Mouse (Mus musculus): ENCODE results near the gene Tnpo2. TPM values are rescaled to one million over a fixed set of nuclear protein-coding genes. Genes with fewer than 3 reads are reported as not detected.

Gene Tnpo2
- polyA plus RNA-seq, 1 experiment from 2014 or later: 65.1 TPM

- Histone ChIP-seq H3K9me3 (replicated peaks; ENCODE audit: control insufficient read depth, low read length, poor library complexity, severe bottlenecking) (no peaks in the 10 kb centered on the region), H3K4me3 (ENCODE audit: low read depth, low read length) (no peak overlapping the region), H3K27ac (ENCODE audit: low read length) (no peak overlapping the region), H3K9ac (ENCODE audit: low read depth, low read length) (no peak overlapping the region), H3K4me1 (ENCODE audit: control insufficient read depth, insufficient read depth, low read length) (peaks cover 5% of the 10 kb centered on the region; the same call in 1 of the 2 replicates), H3K36me3 (ENCODE audit: control insufficient read depth, insufficient read depth, low read length) (peaks cover 4% of the 10 kb centered on the region; the same call in 1 of the 2 replicates), H3K27me3 (ENCODE audit: control insufficient read depth, insufficient read depth, low read depth, low read length) (peaks cover 3% of the 10 kb centered on the region; the same call in 1 of the 2 replicates), H3K4me2 (ENCODE audit: low read length) (no peak overlapping the region)
- ATAC-seq: no peak
- WGBS: 82% methylated on average over 5 of the region's 5 CpGs
Measured at GRCm38 (mm10) chr8:84996978-84997377, 39.7 kb upstream of the Tnpo2 start.

GRCm38 (mm10) chr8:84997649-84998295 lies 38.9 kb upstream of the Tnpo2 start:
- H3K4me1 ChIP-seq (ENCODE audit: control insufficient read depth, insufficient read depth, low read length): peaks cover 5% of the 10 kb centered on the region; the same call in 1 of the 2 replicates
- H3K27ac ChIP-seq (ENCODE audit: low read length): no peak overlapping the region
- H3K4me3 ChIP-seq (ENCODE audit: low read depth, low read length): no peak overlapping the region
- peak overlapping the region; percentile 21 for H3K4me2 ChIP-seq (ENCODE audit: low read length)
- peaks cover 3% of the 10 kb centered on the region; the same call in 1 of the 2 replicates for H3K27me3 ChIP-seq (ENCODE audit: control insufficient read depth, insufficient read depth, low read depth, low read length)
- peaks cover 8% of the 10 kb centered on the region for H3K36me3 ChIP-seq (ENCODE audit: control insufficient read depth, insufficient read depth, low read length)
- H3K9ac ChIP-seq (ENCODE audit: low read depth, low read length): peak overlapping the region; percentile 41; the same call in 1 of the 2 replicates
- H3K9me3 ChIP-seq (replicated peaks; ENCODE audit: control insufficient read depth, low read length, poor library complexity, severe bottlenecking): no peaks in the 10 kb centered on the region
- 1% methylated on average over 19 of the region's 19 CpGs for WGBS
- ATAC-seq: peak; percentile 52; the same call in 1 of the 2 replicates

GRCm38 (mm10) chr8:85007686-85008085 lies 29.0 kb upstream of the Tnpo2 start:
- no peaks in the 10 kb centered on the region for H3K9me3 ChIP-seq (replicated peaks; ENCODE audit: control insufficient read depth, low read length, poor library complexity, severe bottlenecking)
- H3K27ac ChIP-seq (ENCODE audit: low read length): no peak overlapping the region
- H3K4me2 ChIP-seq (ENCODE audit: low read length): no peak overlapping the region
- no peak for ATAC-seq
- H3K4me3 ChIP-seq (ENCODE audit: low read depth, low read length): no peak overlapping the region
- H3K4me1 ChIP-seq (ENCODE audit: control insufficient read depth, insufficient read depth, low read length): no peaks in the 10 kb centered on the region
- 17% methylated on average over 25 of the region's 25 CpGs for WGBS
- H3K27me3 ChIP-seq (ENCODE audit: control insufficient read depth, insufficient read depth, low read depth, low read length): peaks cover 28% of the 10 kb centered on the region
- H3K36me3 ChIP-seq (ENCODE audit: control insufficient read depth, insufficient read depth, low read length): peaks cover 2% of the 10 kb centered on the region; the same call in 1 of the 2 replicates
- H3K9ac ChIP-seq (ENCODE audit: low read depth, low read length): no peak overlapping the region

GRCm38 (mm10) chr8:85011242-85011641 lies 25.5 kb upstream of the Tnpo2 start:
- 18% methylated on average over 28 of the region's 28 CpGs for WGBS
- H3K27ac ChIP-seq (ENCODE audit: low read length): no peak overlapping the region
- no peaks in the 10 kb centered on the region for H3K9me3 ChIP-seq (replicated peaks; ENCODE audit: control insufficient read depth, low read length, poor library complexity, severe bottlenecking)
- ATAC-seq: no peak
- H3K9ac ChIP-seq (ENCODE audit: low read depth, low read length): no peak overlapping the region
- H3K4me3 ChIP-seq (ENCODE audit: low read depth, low read length): no peak overlapping the region
- H3K36me3 ChIP-seq (ENCODE audit: control insufficient read depth, insufficient read depth, low read length): no peaks in the 10 kb centered on the region
- H3K4me1 ChIP-seq (ENCODE audit: control insufficient read depth, insufficient read depth, low read length): no peaks in the 10 kb centered on the region
- peaks cover 36% of the 10 kb centered on the region for H3K27me3 ChIP-seq (ENCODE audit: control insufficient read depth, insufficient read depth, low read depth, low read length)
- H3K4me2 ChIP-seq (ENCODE audit: low read length): no peak overlapping the region

GRCm38 (mm10) chr8:85013230-85013840 lies 23.4 kb upstream of the Tnpo2 start:
- ATAC-seq: peak; percentile 52

GRCm38 (mm10) chr8:85014431-85014830 lies 22.3 kb upstream of the Tnpo2 start, which contains the start of gene Best2:
TSS of gene Best2 (minus strand) at chr8:85014531.
- H3K4me1 ChIP-seq (ENCODE audit: control insufficient read depth, insufficient read depth, low read length): no peaks in the 10 kb centered on the region
- peaks cover 23% of the 10 kb centered on the region for H3K27me3 ChIP-seq (ENCODE audit: control insufficient read depth, insufficient read depth, low read depth, low read length)
- ATAC-seq: no peak
- peaks cover 9% of the 10 kb centered on the region for H3K36me3 ChIP-seq (ENCODE audit: control insufficient read depth, insufficient read depth, low read length)
- peak within 1 kb of the TSS; percentile 66 for H3K9ac ChIP-seq (ENCODE audit: low read depth, low read length)
- peak within 1 kb of the TSS; percentile 83 for H3K4me2 ChIP-seq (ENCODE audit: low read length)
- H3K4me3 ChIP-seq (ENCODE audit: low read depth, low read length): peak within 1 kb of the TSS; percentile 40
- H3K9me3 ChIP-seq (replicated peaks; ENCODE audit: control insufficient read depth, low read length, poor library complexity, severe bottlenecking): no peaks in the 10 kb centered on the region
- 61% methylated on average over 2 of the region's 2 CpGs for WGBS
- no peak within 1 kb of the TSS for H3K27ac ChIP-seq (ENCODE audit: low read length)

More at GRCm38 (mm10) chr8:85013230-85013840, 23.4 kb upstream of the Tnpo2 start:
- 5% methylated on average over 26 of the region's 26 CpGs for WGBS
- Histone ChIP-seq H3K27me3 (ENCODE audit: control insufficient read depth, insufficient read depth, low read depth, low read length) (peaks cover 27% of the 10 kb centered on the region), H3K9me3 (replicated peaks; ENCODE audit: control insufficient read depth, low read length, poor library complexity, severe bottlenecking) (no peaks in the 10 kb centered on the region), H3K4me2 (ENCODE audit: low read length) (peak overlapping the region; percentile 83), H3K4me1 (ENCODE audit: control insufficient read depth, insufficient read depth, low read length) (no peaks in the 10 kb centered on the region), H3K36me3 (ENCODE audit: control insufficient read depth, insufficient read depth, low read length) (peaks cover 6% of the 10 kb centered on the region), H3K4me3 (ENCODE audit: low read depth, low read length) (peak overlapping the region; percentile 40), H3K27ac (ENCODE audit: low read length) (no peak overlapping the region), H3K9ac (ENCODE audit: low read depth, low read length) (peak overlapping the region; percentile 66)

GRCm38 (mm10) chr8:85016724-85017123 lies 20.0 kb upstream of the Tnpo2 start:
- no peak for ATAC-seq
- Histone ChIP-seq H3K27me3 (ENCODE audit: control insufficient read depth, insufficient read depth, low read depth, low read length) (peaks cover 12% of the 10 kb centered on the region), H3K36me3 (ENCODE audit: control insufficient read depth, insufficient read depth, low read length) (peaks cover 11% of the 10 kb centered on the region), H3K27ac (ENCODE audit: low read length) (no peak overlapping the region), H3K4me1 (ENCODE audit: control insufficient read depth, insufficient read depth, low read length) (no peaks in the 10 kb centered on the region), H3K4me2 (ENCODE audit: low read length) (no peak overlapping the region), H3K9me3 (replicated peaks; ENCODE audit: control insufficient read depth, low read length, poor library complexity, severe bottlenecking) (no peaks in the 10 kb centered on the region), H3K9ac (ENCODE audit: low read depth, low read length) (no peak overlapping the region), H3K4me3 (ENCODE audit: low read depth, low read length) (no peak overlapping the region)
- 65% methylated on average over 10 of the region's 10 CpGs for WGBS

- WGBS: 14% methylated on average over 5 of the region's 5 CpGs
- H3K4me2 ChIP-seq (ENCODE audit: low read length): no peak overlapping the region
- peaks cover 11% of the 10 kb centered on the region for H3K36me3 ChIP-seq (ENCODE audit: control insufficient read depth, insufficient read depth, low read length)
- no peaks in the 10 kb centered on the region for H3K4me1 ChIP-seq (ENCODE audit: control insufficient read depth, insufficient read depth, low read length)
- H3K9me3 ChIP-seq (replicated peaks; ENCODE audit: control insufficient read depth, low read length, poor library complexity, severe bottlenecking): no peaks in the 10 kb centered on the region
- peaks cover 11% of the 10 kb centered on the region for H3K27me3 ChIP-seq (ENCODE audit: control insufficient read depth, insufficient read depth, low read depth, low read length)
- H3K27ac ChIP-seq (ENCODE audit: low read length): no peak overlapping the region
- no peak overlapping the region for H3K9ac ChIP-seq (ENCODE audit: low read depth, low read length)
- ATAC-seq: no peak
- no peak overlapping the region for H3K4me3 ChIP-seq (ENCODE audit: low read depth, low read length)
Measured at GRCm38 (mm10) chr8:85017209-85017608, 19.5 kb upstream of the Tnpo2 start.

GRCm38 (mm10) chr8:85021514-85022055 lies 15.1 kb upstream of the Tnpo2 start:
- Histone ChIP-seq H3K9me3 (replicated peaks; ENCODE audit: control insufficient read depth, low read length, poor library complexity, severe bottlenecking) (no peaks in the 10 kb centered on the region), H3K9ac (ENCODE audit: low read depth, low read length) (no peak overlapping the region), H3K4me1 (ENCODE audit: control insufficient read depth, insufficient read depth, low read length) (peaks cover 17% of the 10 kb centered on the region), H3K4me2 (ENCODE audit: low read length) (no peak overlapping the region), H3K4me3 (ENCODE audit: low read depth, low read length) (no peak overlapping the region), H3K27me3 (ENCODE audit: control insufficient read depth, insufficient read depth, low read depth, low read length) (no peaks in the 10 kb centered on the region), H3K36me3 (ENCODE audit: control insufficient read depth, insufficient read depth, low read length) (peaks cover 11% of the 10 kb centered on the region), H3K27ac (ENCODE audit: low read length) (no peak overlapping the region)
- 97% methylated on average over 3 of the region's 3 CpGs for WGBS
- ATAC-seq: no peak
